Mouse (Mus musculus) lung, postnatal 0 days (tissue): ENCODE measurements around the gene Ccdc116.

Experiments
- CTCF ChIP-seq: IDR thresholded peaks from 2 replicates; pipeline ENCODE4 v1.5.1; 2016; ENCODE audit warnings: antibody characterized with exemption, mild to moderate bottlenecking
- EP300 ChIP-seq: IDR thresholded peaks from 2 replicates; pipeline ENCODE4 v1.6.1; 2016; ENCODE audit warnings: antibody characterized with exemption, mild to moderate bottlenecking, control low read depth

GRCm38 (mm10) chr16:17117309-17117799, 29.7 kb downstream of the Ccdc116 start:
- TF ChIP-seq CTCF (no peak), EP300 (no peak)
